Mouse (Mus musculus) ZHBTc4 (cell line): ENCODE measurements at regions not wholly inside any gene's neighbourhood (a gene's known extent, or its start where the extent isn't known, plus 50 kb on each side); places are given as distances from the start of the nearest gene placed in this dataset.

Experiments used
- DNase-seq: peaks from one replicate; pipeline ENCODE4 v3.0.0-alpha.2; 2011; ENCODE audit warnings: low read depth, low spot score

DNA sequence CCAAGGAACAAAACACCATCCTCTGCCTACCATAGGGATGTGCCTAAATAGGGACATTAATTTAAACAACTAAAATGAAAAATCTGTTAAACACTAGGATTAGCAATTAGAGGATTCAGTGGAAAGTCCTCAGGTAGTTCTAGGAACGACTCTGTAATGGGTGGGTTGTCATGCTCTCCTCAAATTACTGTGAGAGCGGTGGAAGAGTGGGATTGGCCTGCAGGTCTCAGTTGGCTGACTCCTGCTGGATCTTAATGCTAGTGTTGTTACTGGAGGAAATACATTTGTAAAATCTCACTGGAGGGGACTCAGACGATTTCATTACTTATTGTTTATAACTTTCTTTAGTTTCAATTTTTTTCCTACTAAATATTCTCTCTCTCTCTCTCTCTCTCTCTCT, 525.6 kb upstream of the 4930452B06Rik start:
- DNase-seq: no peak

DNA sequence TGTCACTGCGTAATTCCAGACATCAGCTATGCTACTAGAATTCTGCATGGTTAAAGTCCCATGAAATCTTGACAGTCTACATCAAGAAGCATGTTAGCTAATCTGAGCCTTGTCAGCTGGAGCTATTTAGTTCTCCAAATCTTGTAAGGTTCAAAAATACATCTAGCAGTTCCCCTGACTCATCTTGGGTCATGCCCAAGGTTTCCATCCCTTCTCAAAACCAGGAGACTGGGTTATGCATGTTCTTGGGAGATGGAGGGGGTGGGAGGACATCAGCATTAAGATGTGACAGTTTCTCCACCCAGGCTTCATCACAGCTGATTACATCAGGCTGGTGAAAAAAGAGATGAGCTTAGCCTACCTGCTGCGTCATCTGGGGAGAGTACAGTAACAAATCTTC, 495.3 kb upstream of the 4930452B06Rik start:
- no peak for DNase-seq

DNA sequence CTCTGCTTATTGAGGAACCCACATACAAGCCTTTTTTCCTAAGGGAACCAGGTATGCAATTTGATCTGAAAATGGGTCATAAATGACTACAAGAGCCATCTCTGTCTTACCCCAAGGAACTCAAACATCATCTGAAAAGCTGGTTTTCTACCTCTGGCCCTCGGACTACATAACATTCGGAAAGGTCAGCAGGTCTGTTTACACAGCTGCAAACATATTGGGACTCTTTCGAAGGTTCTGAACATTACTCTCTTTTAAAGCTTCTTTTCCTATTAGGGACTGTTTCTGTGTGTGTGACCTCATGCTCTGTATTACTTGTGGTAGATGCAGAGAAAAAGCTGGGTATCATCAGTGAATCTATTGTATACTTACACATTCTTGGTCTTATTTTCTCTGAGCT, 491.9 kb upstream of the 4930452B06Rik start:
- DNase-seq: no peak

DNA sequence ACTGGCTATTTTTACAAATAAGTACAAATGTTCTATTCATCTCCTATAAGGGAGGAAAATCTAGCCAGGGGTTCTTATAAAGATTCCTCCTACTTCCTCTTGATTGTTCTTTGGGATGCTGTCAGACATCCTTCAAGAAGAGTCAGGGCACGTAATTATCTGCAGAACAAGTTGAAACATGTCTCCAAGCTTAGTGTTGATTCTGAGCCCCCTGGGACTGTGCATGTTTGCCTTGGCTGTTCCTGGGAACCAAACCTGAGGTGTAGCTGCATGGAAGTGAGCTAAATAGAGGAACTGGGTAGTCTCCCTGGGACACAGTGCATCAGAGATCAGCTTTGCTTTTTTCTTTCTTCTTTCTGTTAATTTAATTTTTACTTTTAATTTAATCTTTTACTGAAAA, 484.8 kb upstream of the 4930452B06Rik start:
- no peak for DNase-seq

DNA sequence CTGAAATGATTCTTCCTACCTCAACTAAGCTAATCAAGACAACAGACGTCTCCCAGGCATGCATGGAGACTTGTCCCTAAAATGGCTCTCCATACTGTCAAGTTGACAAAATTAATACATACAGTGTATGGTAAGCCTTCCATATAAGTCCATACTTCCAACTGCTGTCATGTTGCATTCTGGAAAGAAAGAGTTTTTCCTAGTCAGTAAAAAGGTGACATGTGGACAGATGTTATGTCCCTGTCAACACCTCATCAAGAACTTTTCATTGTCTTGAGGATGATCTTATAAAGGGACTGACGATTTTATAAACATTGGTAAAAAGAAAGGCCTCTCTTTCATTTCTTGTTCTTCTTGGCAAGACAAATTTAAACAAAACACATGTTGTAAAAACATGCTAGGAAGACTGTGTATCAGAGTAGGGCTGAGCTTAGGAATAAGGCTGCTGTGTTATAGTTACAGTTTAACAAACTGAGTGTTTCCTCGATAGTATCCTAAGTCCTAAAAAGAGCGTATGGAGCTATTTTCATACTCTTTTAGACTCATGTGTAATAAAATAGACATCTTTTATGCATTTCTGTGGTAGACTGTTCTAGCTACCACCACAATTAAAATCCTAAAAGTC, 480.7 kb upstream of the 4930452B06Rik start:
- DNase-seq: no peak

DNA sequence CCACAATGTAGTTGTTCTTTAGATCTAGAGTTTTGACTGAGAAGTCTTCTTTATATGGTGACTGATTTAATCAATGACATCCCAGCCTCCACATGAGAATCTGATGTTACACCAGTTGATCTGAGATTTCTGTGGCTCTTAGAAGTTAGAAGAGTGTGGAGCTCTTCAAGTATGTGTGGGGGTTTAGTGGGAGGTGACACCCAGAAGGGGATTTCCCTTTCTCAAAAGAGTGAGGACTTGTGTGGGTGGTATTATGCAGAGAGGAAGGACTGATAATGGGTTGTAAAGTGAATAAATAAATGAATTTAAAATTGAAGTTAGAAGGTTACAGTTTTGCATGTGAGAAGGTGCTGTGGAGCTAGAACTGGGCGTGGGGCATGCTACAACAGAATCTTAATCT, 439.7 kb upstream of the 4930452B06Rik start:
- no peak for DNase-seq

DNA sequence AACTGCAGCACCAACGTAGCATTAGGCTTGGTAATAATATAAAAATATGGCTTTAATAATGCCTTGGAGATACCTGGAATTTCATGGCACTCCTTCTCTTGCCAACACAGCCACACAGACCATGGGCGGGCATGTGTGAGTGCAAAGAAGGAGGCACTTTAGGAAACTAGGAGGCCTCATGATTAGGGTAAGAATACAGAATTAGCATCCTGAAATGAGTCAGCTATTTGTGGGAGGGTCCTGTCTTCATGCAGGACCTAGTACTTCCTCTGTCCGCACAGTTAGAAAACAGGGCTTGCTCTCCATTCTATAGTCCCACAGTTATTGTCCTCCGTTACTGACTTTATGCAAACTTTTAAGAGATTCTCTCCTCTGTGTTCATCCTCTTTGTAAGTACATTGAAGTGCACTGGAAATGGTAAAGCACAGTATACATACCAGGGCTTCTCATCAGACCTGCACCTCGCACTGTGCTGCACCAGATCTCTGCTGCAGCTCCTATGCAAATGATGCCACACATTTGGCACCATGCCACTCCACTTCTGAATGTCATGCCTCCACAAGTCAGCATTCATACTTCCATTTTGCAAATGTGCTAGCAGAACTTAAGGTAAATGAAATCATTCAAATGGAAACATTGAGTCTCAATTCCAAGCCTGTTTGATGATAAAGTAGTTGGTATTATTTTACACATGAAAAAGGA, 423.7 kb upstream of the 4930452B06Rik start:
- DNase-seq: no peak

DNA sequence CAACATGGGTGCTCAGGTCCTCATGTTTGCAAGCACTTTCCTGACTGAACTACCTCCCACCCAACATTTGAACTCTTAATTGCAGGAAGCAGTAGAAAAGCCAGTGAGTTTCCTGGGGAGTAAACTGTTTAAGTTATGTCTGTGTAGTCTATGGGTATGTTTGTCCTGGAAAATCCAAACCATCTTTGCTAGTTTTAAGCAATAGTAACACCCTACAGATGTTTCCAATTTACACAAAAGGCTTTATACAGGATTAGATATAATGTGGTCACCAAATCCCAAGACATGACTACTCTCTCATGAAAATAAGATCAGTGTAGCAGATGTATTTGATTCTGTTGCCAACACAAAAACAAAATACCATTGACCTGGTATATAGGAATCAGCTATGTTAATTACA, 421.1 kb upstream of the 4930452B06Rik start:
- DNase-seq: no peak

DNA sequence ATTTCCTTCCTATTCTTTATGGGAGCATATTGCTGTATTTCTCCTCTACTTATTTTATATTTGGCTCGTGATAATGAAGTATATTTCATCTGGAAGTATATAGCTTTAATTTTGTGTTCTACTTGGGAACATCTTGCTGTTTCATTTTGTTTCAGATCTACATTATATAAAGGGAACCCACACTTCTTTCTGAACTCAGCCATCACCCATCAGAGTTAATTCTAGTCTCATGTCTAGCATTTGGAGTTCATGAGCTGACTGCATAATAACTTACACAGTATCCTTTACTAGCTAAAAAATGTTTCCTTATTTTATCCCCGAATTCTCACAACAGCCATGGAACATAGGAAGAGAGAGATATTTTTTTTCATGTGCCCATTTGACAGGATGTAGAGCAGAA, 413.6 kb upstream of the 4930452B06Rik start:
- DNase-seq: no peak

DNA sequence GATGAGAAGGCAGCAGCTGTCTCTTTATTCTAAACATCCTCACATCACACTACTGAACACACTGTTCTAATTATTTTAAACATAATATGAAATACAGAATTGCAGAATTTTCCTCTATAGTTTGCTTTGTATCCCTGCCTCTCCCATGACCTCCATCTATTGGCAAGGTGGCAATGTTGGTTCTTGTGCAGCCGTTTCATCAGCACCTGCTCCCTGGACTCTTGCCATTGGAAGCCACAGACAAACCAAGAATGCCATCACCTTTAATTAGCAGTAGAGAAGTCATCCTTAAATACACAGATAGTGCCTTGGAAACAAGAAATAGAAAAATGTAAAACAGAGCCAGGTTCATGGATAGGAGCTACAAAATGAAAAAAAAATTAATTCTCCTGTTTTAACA, 413.0 kb upstream of the 4930452B06Rik start:
- no peak for DNase-seq

DNA sequence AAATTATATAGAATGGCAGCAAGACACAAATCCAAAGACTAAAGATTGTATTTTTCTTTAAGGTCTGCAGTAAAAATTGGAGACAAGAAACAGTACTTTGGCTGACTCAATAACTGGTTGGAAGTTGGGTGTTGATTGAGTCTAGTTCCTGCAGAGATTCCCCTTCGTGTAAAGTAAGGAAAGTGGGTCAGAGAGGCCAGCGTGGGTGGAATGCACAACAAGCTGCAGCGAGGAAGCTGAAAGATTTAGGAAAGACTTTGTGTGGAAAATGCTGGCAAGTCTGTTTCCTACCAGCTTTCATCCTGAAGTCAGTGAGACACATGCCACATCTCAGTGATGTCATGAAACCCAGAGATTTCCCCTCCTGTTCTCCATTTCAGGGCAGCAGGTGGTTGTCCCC, 405.1 kb upstream of the 4930452B06Rik start:
- no peak for DNase-seq

DNA sequence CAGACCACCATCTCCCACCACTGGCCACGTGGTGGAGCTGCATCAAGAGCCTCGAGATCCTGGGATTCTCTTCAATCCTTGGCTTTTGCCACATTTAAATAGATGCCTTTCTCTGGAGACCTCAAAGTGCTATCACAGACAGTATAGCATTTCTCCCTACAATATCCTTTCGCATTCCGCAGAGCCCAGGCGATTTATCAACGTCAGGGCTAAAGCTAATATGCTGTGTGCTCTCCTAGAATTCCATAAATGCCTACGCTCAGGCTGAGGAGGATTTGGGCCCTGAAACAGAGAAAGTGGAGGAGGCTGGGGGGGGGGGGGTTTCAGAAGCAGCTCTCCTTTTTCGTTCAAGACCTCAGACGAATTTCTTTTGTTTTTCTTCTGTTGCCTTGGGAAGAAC, 394.0 kb upstream of the 4930452B06Rik start:
- peak; percentile 12 for DNase-seq

DNA sequence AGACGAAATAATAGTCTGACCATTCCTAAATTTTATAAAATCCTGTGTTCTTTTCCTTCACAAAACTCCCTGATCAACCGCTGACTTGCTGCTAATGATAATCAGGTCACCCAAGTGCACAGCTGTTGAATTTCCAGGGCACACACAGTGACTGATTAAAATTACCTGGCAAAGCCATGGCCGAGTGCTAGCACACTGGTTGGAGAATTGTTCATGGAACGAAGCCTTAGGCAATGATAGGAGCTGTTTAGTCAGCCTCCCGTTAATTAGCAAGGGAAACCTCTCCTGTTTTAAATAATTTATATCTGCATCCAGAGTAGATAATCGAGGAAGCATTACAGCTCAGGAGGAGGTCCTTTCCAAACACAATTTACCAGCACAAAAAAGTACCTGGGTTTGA, 362.8 kb upstream of the 4930452B06Rik start:
- DNase-seq: no peak

DNA sequence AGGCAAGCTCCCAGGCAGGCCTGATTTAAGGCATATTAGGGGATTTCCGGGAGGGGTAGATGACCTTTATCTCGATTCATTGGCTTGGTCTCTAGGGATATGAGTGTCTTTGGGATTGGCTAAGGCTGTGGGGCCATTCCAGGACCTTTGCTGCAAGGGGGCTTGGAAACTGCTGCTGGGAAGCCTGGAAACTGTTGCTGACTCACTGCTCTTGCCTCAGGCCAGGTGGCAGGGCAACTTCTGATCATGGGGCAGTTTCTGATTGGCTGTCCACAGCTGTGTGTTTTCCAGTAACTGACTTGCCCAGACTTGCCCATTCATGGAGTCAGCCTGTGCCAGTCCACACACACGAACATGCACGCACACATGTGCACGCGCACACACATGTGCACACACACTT, 349.8 kb upstream of the 4930452B06Rik start:
- DNase-seq: peak; percentile 40

DNA sequence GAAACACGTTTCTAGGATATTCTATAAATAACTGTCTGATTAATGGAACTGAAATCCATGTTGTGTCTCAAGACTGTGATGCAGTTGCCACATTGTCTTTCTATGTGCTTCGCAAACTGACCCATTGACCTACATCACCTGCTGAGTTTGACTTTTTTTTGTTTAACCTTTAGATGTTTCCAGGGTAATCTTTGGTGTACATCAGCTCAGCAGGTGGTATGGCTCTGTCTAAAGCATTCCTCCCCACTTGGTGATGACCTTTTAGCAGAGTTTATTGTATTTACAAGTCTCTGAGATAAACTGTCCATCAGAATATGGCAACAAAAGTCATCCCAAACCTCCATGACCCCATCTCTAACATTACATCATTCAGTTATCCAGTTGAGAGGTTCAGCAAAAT, 337.0 kb upstream of the 4930452B06Rik start:
- DNase-seq: peak; percentile 60

DNA sequence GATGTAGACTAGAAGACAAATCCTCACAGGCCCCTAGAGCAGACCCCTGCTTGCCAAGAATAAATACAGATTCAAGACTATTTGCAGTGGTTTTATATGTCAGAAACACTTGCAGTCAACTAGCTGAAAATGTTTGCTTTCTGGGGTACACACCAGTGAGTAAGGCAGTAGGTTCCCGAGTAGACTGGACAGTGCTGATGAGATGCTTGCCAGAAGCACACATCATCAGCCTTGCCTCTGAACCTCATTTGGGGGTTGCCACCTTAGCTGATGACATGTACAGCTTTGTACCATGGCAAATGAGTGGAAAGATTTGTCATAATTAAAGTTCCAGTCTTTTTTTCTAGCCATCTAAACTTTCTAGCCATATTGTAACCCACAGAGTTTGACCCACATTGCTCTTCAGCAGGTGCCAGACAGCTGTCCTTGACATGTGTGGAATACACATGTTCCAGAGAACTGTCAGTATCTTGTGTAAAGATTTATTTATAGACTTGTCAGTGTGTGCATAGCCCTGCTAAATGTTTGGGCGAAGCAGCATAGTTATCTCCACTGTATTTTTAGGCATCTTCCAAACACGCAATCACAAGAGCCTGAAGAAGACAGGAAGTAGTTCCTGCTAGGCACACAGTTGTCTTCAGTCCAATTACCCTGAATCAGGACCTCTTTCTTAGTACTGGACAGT, 334.5 kb upstream of the 4930452B06Rik start:
- no peak for DNase-seq

DNA sequence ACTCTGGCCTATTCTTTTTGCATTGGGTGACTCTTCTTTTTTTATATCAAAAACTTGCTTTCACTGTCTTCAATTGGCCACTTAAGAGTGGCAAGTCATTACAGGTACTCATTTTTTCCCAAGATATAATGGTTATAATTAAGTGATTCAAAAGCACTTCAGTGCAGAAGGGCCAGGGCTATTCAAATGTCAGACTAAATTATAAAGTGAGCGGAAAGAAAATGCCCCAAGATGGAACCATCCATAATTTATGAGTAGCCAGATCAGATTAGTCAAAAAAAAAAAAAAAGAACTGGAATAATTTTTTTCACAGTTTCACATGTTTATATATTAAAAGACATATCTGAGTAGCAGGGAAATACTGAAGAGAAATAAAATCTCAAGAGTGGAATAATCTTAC, 333.8 kb upstream of the 4930452B06Rik start:
- no peak for DNase-seq

DNA sequence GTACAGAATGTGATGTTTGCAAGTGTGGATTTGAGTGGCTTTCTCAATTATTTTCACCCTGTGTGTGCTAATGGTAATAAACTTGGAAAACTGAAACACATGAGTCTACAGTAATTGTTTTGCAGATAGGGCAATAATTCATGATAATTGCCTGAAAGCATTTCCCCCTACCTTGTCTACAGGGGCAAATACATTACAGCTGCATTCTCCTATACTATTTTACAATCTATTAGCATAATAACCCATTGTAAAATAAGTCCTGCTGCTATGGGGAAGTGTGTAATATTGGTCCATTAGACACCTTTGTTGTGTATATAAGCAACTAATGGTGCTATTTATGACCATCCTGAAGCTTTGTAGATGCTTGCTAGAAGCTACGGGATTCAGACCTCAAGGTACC, 327.4 kb upstream of the 4930452B06Rik start:
- no peak for DNase-seq

DNA sequence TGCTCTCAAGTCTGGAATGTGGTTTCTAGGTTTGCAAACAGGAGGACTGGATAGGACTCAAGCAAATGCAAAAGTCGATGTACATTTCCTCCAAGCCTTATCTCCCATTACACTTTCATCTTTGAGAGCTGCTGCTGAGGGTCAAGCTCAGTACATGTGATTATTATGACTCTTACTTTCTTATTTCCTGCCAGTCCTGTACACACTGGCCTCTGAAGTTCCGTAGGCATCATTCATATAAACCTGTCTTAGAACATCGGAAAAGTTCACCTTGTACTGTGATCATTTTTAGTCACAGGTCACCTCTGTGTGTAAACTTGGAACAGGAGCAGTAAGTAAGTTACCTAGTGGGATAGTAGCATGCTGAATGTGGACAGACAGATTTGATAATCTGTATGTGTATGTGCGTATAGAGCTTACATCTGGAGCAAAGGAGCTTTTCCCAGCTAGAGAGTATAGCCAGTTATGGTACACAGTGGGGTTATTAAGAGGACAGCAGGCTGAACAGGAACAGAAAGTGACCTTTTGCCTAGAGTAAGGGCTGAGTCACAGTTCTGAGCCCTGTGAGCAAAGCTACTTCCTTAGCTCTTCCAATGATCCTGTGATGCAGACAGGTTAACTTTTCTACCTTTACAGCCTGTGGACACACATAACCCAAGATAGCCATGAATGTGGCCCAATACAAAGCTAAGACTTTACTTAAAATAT, 319.2 kb upstream of the 4930452B06Rik start:
- DNase-seq: no peak

DNA sequence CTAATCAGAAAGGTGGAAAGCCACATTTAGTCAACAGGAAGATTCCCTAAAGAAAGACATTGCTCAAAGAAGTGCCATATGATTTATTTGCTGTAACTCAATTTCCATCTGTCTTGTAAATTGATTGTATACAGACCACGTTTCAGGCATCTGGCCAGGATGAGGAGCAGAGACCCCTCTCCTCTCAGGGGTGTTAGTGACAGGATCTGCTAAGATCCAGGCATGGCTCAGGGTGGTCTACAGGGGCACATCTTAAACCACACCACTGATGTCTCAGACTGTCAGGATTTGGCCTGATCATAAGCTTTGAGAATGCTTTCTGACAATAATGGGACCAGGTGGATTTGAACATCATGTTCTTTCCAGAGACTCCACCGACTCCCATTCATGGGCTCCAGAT, 295.5 kb upstream of the 4930452B06Rik start:
- DNase-seq: no peak

DNA sequence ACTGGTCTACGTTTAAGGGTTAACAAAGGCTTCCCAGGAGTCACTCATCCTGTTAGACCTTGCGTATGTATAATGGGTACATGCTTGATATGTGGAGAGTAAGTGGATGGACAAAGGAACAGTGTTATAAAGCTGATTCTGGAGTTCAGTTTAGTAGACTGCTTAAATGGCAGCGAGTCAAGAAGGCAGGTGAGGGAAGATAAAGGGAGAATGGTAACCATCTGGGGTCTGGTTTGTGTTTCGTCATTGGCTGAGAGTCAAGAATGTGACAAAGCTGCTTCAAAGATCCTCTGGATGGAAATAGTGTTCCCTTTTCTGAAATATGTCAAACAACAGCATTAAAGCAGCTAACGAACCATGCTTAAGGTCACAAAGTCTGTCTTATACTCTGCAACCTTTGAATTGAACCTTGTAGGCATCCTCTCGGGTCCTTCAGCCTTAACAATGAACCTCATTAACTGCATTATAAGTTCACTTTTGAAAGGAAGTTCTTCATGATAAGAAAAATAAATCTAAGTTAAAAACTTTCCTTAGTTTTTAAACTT, 286.9 kb upstream of the 4930452B06Rik start:
- DNase-seq: no peak

DNA sequence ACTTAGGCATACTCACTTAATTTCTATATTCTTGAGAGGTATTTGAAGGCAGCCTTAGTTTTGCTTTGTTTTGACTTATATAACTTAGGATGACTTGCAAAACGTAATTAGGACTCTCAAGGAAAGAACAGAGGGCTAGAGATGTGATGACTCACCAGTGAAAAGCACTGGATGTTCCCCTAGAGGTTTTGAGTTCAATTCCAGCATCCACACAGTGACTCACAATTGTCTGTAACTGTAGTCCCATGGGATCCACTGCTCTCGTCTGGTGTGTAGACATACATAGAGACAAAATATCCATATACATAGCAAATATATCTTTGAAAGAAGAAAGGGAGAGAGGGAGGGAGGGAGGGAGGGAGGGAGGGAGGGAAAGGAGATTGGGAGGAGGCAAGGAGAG, 282.7 kb upstream of the 4930452B06Rik start:
- no peak for DNase-seq
